ENCODE assay signal across 7 mouse cellular contexts in genomic region chr2:180456705-180457104, GRCm38 (mm10). TPM values are rescaled to one million over a fixed set of nuclear protein-coding genes. Genes with fewer than 3 reads are reported as not detected.
DNase-seq lines count a peak whose midpoint lies in the region; ATAC-seq and TF ChIP-seq lines count a peak whose summit lies in the region.

No protein-coding gene starts in this region.

- H3K4me2 ChIP-seq in neural tube, embryonic 11.5 days (ENCODE audit: low read depth), result peak overlapping the region; percentile 98
- H3K4me2 ChIP-seq in limb, embryonic 13.5 days (replicated peaks), result peak overlapping the region; percentile 97

- ATAC-seq in neural tube, embryonic 11.5 days (ENCODE audit: insufficient read depth, low FRiP score, low TSS enrichment), result no peak
- ATAC-seq in limb, embryonic 13.5 days (ENCODE audit: low FRiP score, low read depth), result no peak
- ATAC-seq in monocyte, adult 5-6 weeks (replicated peaks; ENCODE audit: insufficient number of reproducible peaks, low FRiP score, low TSS enrichment, poor library complexity, severe bottlenecking), result no peak

- WGBS in neural tube, embryonic 11.5 days, result 1% methylated on average over 25 of the region's 28 CpGs
- WGBS in limb, embryonic 13.5 days, result 3% methylated on average over 23 of the region's 28 CpGs
- 4% methylated on average over 28 of the region's 28 CpGs for WGBS in olfactory bulb, adult 2 months

- peak overlapping the region; percentile 55 for H3K9ac ChIP-seq in neural tube, embryonic 11.5 days (ENCODE audit: low read length)
- peak overlapping the region; percentile 43; the same call in 1 of the 2 replicates for H3K9ac ChIP-seq in limb, embryonic 13.5 days

- TF ChIP-seq CTCF in embryonic fibroblast, embryonic 13.5 days (IDR thresholded peaks at IDR 0.05; ENCODE audit: borderline replicate concordance, insufficient read depth, low read length), result no peak
- no peak for TF ChIP-seq CTCF in olfactory bulb, adult 2 months (IDR thresholded peaks at IDR 0.05; ENCODE audit: insufficient read depth, low read depth, low read length)

- no peak overlapping the region for H3K27ac ChIP-seq in neural tube, embryonic 11.5 days (ENCODE audit: low read depth, low read length)
- no peak overlapping the region for H3K27ac ChIP-seq in embryonic fibroblast, embryonic 13.5 days (ENCODE audit: insufficient read depth, low read length)
- H3K27ac ChIP-seq in limb, embryonic 13.5 days, result no peak overlapping the region
- no peak overlapping the region for H3K27ac ChIP-seq in olfactory bulb, adult 2 months (ENCODE audit: insufficient read depth, low read depth, low read length)

- H3K4me1 ChIP-seq in neural tube, embryonic 11.5 days (ENCODE audit: control insufficient read depth, insufficient read depth, low read length), result peaks cover 6% of the 10 kb centered on the region; the same call in 1 of the 2 replicates
- no peaks in the 10 kb centered on the region for H3K4me1 ChIP-seq in embryonic fibroblast, embryonic 13.5 days (ENCODE audit: control insufficient read depth, insufficient read depth, low read length)
- peaks cover 19% of the 10 kb centered on the region for H3K4me1 ChIP-seq in limb, embryonic 13.5 days
- H3K4me1 ChIP-seq in olfactory bulb, adult 2 months (ENCODE audit: control insufficient read depth, insufficient read depth, low read length), result peaks cover 13% of the 10 kb centered on the region

- DNase-seq in neural tube, embryonic 11.5 days (ENCODE audit: low spot score), result peak; percentile 24
- no peak for DNase-seq in neural tube, embryonic 10.5 days (ENCODE audit: extremely low spot score, low spot score)
- DNase-seq in lung, postnatal 14 days, result no peak

- peaks cover 21% of the 10 kb centered on the region for H3K27me3 ChIP-seq in neural tube, embryonic 11.5 days (ENCODE audit: control insufficient read depth, insufficient read depth, low read length)
- H3K27me3 ChIP-seq in limb, embryonic 13.5 days, result peaks cover 52% of the 10 kb centered on the region

- no peaks in the 10 kb centered on the region for H3K9me3 ChIP-seq in neural tube, embryonic 11.5 days (ENCODE audit: control insufficient read depth, low read length)
- no peaks in the 10 kb centered on the region for H3K9me3 ChIP-seq in limb, embryonic 13.5 days

- H3K36me3 ChIP-seq in neural tube, embryonic 11.5 days (ENCODE audit: control insufficient read depth, insufficient read depth, low read length), result no peaks in the 10 kb centered on the region
- H3K36me3 ChIP-seq in limb, embryonic 13.5 days, result no peaks in the 10 kb centered on the region

- no peak for TF ChIP-seq POLR2A in embryonic fibroblast, embryonic 13.5 days (IDR thresholded peaks at IDR 0.05; ENCODE audit: low read depth, low read length)
- no peak for TF ChIP-seq POLR2A in olfactory bulb, adult 2 months (IDR thresholded peaks at IDR 0.05; ENCODE audit: insufficient read depth, low read depth, low read length)

- H3K4me3 ChIP-seq in neural tube, embryonic 11.5 days (ENCODE audit: low read depth, low read length), result peak overlapping the region; percentile 55
- H3K4me3 ChIP-seq in embryonic fibroblast, embryonic 13.5 days (ENCODE audit: insufficient read depth, low read length), result peak overlapping the region; percentile 37
- H3K4me3 ChIP-seq in limb, embryonic 13.5 days, result peak overlapping the region; percentile 51
- peak overlapping the region; percentile 44 for H3K4me3 ChIP-seq in olfactory bulb, adult 2 months (ENCODE audit: insufficient read depth, low read depth, low read length)

RNA-seq across cellular contexts. Expression of gene Slco4a1, which starts 0.7 kb away (rescaled TPM):
- 3.6 and 6.2 TPM in 2 replicates for polyA plus RNA-seq in neural tube, embryonic 11.5 days (2014; fragmentation: Nextera tagmentation; extraction: Ambion mirVana)
- polyA plus RNA-seq in embryonic fibroblast, embryonic 13.5 days (2011; ENCODE audit: insufficient read length, low read depth, missing spikeins), result 4.2 and 8.0 TPM in 2 replicates
- 0.40 and 0.90 TPM in 2 replicates for polyA plus RNA-seq in limb, embryonic 13.5 days (2015; fragmentation: Nextera tagmentation; extraction: Ambion mirVana)
- polyA plus RNA-seq in olfactory bulb, adult 2 months (2012; ENCODE audit: insufficient read depth, insufficient read length, low replicate concordance, missing spikeins), result not detected in 2 replicates
- total RNA-seq in monocyte, adult 5-6 weeks (2017), result 0.43 to 3.4 TPM (median 1.7 TPM) in 3 replicates

RNA-seq across cellular contexts. Expression of gene Ntsr1, which starts 43.1 kb away (rescaled TPM):
- polyA plus RNA-seq in neural tube, embryonic 11.5 days (2014; fragmentation: Nextera tagmentation; extraction: Ambion mirVana), result 0.15 and 0.69 TPM in 2 replicates
- not detected in 2 replicates for polyA plus RNA-seq in embryonic fibroblast, embryonic 13.5 days (2011; ENCODE audit: insufficient read length, low read depth, missing spikeins)
- polyA plus RNA-seq in limb, embryonic 13.5 days (2015; fragmentation: Nextera tagmentation; extraction: Ambion mirVana), result 0.29 and 0.36 TPM in 2 replicates
- not detected in 2 replicates for polyA plus RNA-seq in olfactory bulb, adult 2 months (2012; ENCODE audit: insufficient read depth, insufficient read length, low replicate concordance, missing spikeins)
- total RNA-seq in monocyte, adult 5-6 weeks (2017), result not detected in 3 replicates
